ENCODE assay signal across 8 mouse cellular contexts in the genomic region with DNA sequence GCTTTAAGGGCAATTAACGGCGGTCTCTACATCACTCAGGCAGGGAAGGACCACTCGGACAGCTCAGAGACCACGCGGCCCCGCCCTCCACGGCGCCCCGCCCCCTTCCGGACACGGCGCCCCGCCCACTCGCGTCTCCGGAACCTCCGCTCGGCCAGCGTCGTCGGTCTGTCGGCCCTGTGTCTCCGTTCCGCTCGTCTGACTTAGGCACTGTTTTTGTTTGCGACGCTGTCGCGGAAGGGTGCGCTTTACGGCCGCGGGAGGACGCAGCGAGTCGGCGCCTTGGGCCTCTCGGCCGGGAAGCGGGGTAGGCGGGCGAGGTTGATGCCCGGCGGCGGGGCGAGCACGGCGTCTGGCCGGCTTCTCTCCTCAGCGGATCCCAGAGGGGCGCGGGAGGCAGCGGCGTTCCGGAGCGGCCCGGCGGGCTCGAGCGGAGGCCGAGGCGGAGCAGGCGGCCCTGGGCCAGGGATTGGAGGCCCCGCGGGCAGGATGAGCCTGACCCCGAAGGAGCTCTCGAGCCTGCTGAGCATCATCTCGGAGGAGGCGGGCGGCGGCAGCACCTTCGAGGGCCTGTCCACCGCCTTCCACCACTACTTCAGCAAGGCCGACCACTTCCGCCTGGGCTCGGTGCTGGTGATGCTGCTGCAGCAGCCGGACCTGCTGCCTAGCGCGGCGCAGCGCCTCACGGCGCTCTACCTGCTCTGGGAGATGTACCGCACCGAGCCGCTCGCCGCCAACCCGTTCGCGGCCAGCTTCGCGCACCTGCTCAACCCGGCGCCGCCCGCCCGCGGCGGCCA. TPM values are rescaled to one million over a fixed set of nuclear protein-coding genes. Genes with fewer than 3 reads are reported as not detected.
DNase-seq lines count a peak whose midpoint lies in the region; ATAC-seq and TF ChIP-seq lines count a peak whose summit lies in the region.

No protein-coding gene starts in this region.

- peak overlapping the region; percentile 74 to 97 (median 89) for H3K4me3 ChIP-seq in CH12.LX (replicated peaks in 1 of 3; ENCODE audit: low read depth in 2 of 3, low read length in 2 of 3, poor library complexity in 1 of 3)
- H3K4me3 ChIP-seq in forebrain, embryonic 11.5 days (ENCODE audit: low read depth, low read length) = peak overlapping the region; percentile 94
- peak overlapping the region; percentile 85 for H3K4me3 ChIP-seq in heart, embryonic 16.5 days (ENCODE audit: low read length)
- peak overlapping the region; percentile 95 for H3K4me3 ChIP-seq in liver, embryonic 15.5 days (replicated peaks)
- peak overlapping the region; percentile 90 for H3K4me3 ChIP-seq in neural tube, embryonic 12.5 days

- in situ Hi-C loops in CH12.LX (cut with MboI; ENCODE audit: low pct_ligation_motif_present, low pct_unique_long_range_greater_than_20kb, low sequenced_read_pairs) = no loop called here

- H3K27ac ChIP-seq in CH12.LX (ENCODE audit: insufficient read depth, low read depth) = peak overlapping the region; percentile 76
- peak overlapping the region; percentile 68 for H3K27ac ChIP-seq in forebrain, embryonic 11.5 days (ENCODE audit: low read depth, low read length)
- H3K27ac ChIP-seq in heart, embryonic 16.5 days (ENCODE audit: low read length) = peak overlapping the region; percentile 91
- H3K27ac ChIP-seq in liver, embryonic 15.5 days (replicated peaks) = peak overlapping the region; percentile 92
- H3K27ac ChIP-seq in neural tube, embryonic 12.5 days = peak overlapping the region; percentile 86

- WGBS in forebrain, embryonic 11.5 days = under 1% methylated on average over 87 of the region's 100 CpGs
- under 1% methylated on average over 100 of the region's 100 CpGs for WGBS in heart, embryonic 16.5 days
- WGBS in liver, embryonic 15.5 days (ENCODE audit: insufficient replicate concordance) = under 1% methylated on average over 100 of the region's 100 CpGs
- WGBS in neural tube, embryonic 12.5 days = under 1% methylated on average over 98 of the region's 100 CpGs

- peak; percentile 97 for DNase-seq in CH12.LX (ENCODE audit: extremely low read depth)
- DNase-seq in c-Kit-positive CD71-positive TER-119-negative erythroid progenitor cells, embryonic 14.5 days (ENCODE audit: low read depth) = peak; percentile 99
- peak; percentile 99 for DNase-seq in forebrain, embryonic 11.5 days (ENCODE audit: low spot score)
- DNase-seq in kidney, postnatal 36 days = peak; percentile 99
- peak; percentile 97 for DNase-seq in telencephalon, adult 2 months (ENCODE audit: low read depth, low spot score)

- dilution Hi-C loops in CH12.LX (cut with MboI; ENCODE audit: extremely low pct_ligation_motif_present, extremely low pct_unique_long_range_greater_than_20kb, low sequenced_read_pairs) = no loop called here

- TF ChIP-seq RAD21 in CH12.LX (IDR thresholded peaks at IDR 0.05; ENCODE audit: low read depth, low read length) = no peak

- H3K4me1 ChIP-seq in CH12.LX (ENCODE audit: control insufficient read depth in 1 of 2, insufficient read depth in 2 of 2) = peaks cover 0 to 17% of the 10 kb centered on the region in 2 experiments; a peak in 3 of 4 replicates
- peaks cover 9% of the 10 kb centered on the region; the same call in 1 of the 2 replicates for H3K4me1 ChIP-seq in forebrain, embryonic 11.5 days (replicated peaks; ENCODE audit: control insufficient read depth, insufficient read depth, low read length)
- H3K4me1 ChIP-seq in heart, embryonic 16.5 days (ENCODE audit: control insufficient read depth, insufficient read depth, low read length) = peaks cover 10% of the 10 kb centered on the region; the same call in 1 of the 2 replicates
- peaks cover 28% of the 10 kb centered on the region for H3K4me1 ChIP-seq in liver, embryonic 15.5 days (replicated peaks)
- H3K4me1 ChIP-seq in neural tube, embryonic 12.5 days = peaks cover 15% of the 10 kb centered on the region

- peak overlapping the region; percentile 52 for H3K4me2 ChIP-seq in CH12.LX (ENCODE audit: insufficient read depth, low read depth, poor library complexity, severe bottlenecking)
- peak overlapping the region; percentile 88 for H3K4me2 ChIP-seq in forebrain, embryonic 11.5 days (ENCODE audit: low read depth, low read length, severe bottlenecking)
- peak overlapping the region; percentile 94 for H3K4me2 ChIP-seq in heart, embryonic 16.5 days (ENCODE audit: low read depth, low read length)
- peak overlapping the region; percentile 98 for H3K4me2 ChIP-seq in liver, embryonic 15.5 days
- H3K4me2 ChIP-seq in neural tube, embryonic 12.5 days (replicated peaks) = peak overlapping the region; percentile 88

- peak; percentile 94 for ATAC-seq in forebrain, embryonic 11.5 days (replicated peaks; ENCODE audit: low FRiP score)
- peak; percentile 89 for ATAC-seq in heart, embryonic 16.5 days (replicated peaks; ENCODE audit: extremely low read depth, insufficient read depth, low FRiP score)
- ATAC-seq in liver, embryonic 15.5 days (ENCODE audit: insufficient read depth) = peak; percentile 93
- ATAC-seq in neural tube, embryonic 12.5 days (ENCODE audit: low FRiP score, low read depth) = peak; percentile 93

- no peak for TF ChIP-seq EP300 in CH12.LX (IDR thresholded peaks at IDR 0.05; ENCODE audit: low read length)

- peaks cover 20% of the 10 kb centered on the region for H3K79me2 ChIP-seq in CH12.LX (replicated peaks; ENCODE audit: control insufficient read depth, extremely low read depth, insufficient read depth, poor library complexity, severe bottlenecking)

- H3K9me3 ChIP-seq in CH12.LX (replicated peaks; ENCODE audit: low read length) = peaks cover 13% of the 10 kb centered on the region
- peaks cover 4% of the 10 kb centered on the region; the same call in 1 of the 2 replicates for H3K9me3 ChIP-seq in forebrain, embryonic 11.5 days (ENCODE audit: control insufficient read depth, low read length)
- H3K9me3 ChIP-seq in heart, embryonic 16.5 days (replicated peaks; ENCODE audit: control insufficient read depth, low read length) = peaks cover 3% of the 10 kb centered on the region; the same call in 1 of the 2 replicates
- H3K9me3 ChIP-seq in liver, embryonic 15.5 days (replicated peaks) = no peaks in the 10 kb centered on the region
- peaks cover 10% of the 10 kb centered on the region; the same call in 1 of the 2 replicates for H3K9me3 ChIP-seq in neural tube, embryonic 12.5 days

- peaks cover 8% of the 10 kb centered on the region for H3K27me3 ChIP-seq in CH12.LX (replicated peaks)
- H3K27me3 ChIP-seq in forebrain, embryonic 11.5 days (ENCODE audit: control insufficient read depth, insufficient read depth, low read length) = no peaks in the 10 kb centered on the region
- no peaks in the 10 kb centered on the region for H3K27me3 ChIP-seq in heart, embryonic 16.5 days (ENCODE audit: control insufficient read depth, insufficient read depth, low read length)
- H3K27me3 ChIP-seq in liver, embryonic 15.5 days = 0 out of 2 replicates have a peak, but pooled peaks cover 4% of the 10 kb centered on the region
- H3K27me3 ChIP-seq in neural tube, embryonic 12.5 days (replicated peaks) = no peaks in the 10 kb centered on the region

- no peak for TF ChIP-seq CTCF in CH12.LX (conservative IDR thresholded peaks at IDR 0.05 in 1 of 2, IDR thresholded peaks at IDR 0.05 in 1 of 2; ENCODE audit: low read depth in 2 of 2, low read length in 2 of 2)

- peaks cover 24 to 34% of the 10 kb centered on the region in 2 experiments for H3K36me3 ChIP-seq in CH12.LX (replicated peaks in 1 of 2; ENCODE audit: control insufficient read depth in 1 of 2, insufficient read depth in 1 of 2, low read length in 1 of 2)
- peaks cover 14% of the 10 kb centered on the region for H3K36me3 ChIP-seq in forebrain, embryonic 11.5 days (ENCODE audit: control insufficient read depth, insufficient read depth, low read length)
- peaks cover 28% of the 10 kb centered on the region for H3K36me3 ChIP-seq in heart, embryonic 16.5 days (ENCODE audit: control insufficient read depth, insufficient read depth)
- H3K36me3 ChIP-seq in liver, embryonic 15.5 days (replicated peaks) = peaks cover 28% of the 10 kb centered on the region
- peaks cover 28% of the 10 kb centered on the region for H3K36me3 ChIP-seq in neural tube, embryonic 12.5 days

- TF ChIP-seq POLR2A in CH12.LX (IDR thresholded peaks at IDR 0.05; ENCODE audit: low read depth, low read length) = peak; percentile 91

- H3K9ac ChIP-seq in CH12.LX (ENCODE audit: insufficient read depth, low read depth) = peak overlapping the region; percentile 91
- peak overlapping the region; percentile 78 for H3K9ac ChIP-seq in forebrain, embryonic 11.5 days (ENCODE audit: low read length)
- H3K9ac ChIP-seq in heart, embryonic 16.5 days (ENCODE audit: low read length) = peak overlapping the region; percentile 96
- peak overlapping the region; percentile 92 for H3K9ac ChIP-seq in liver, embryonic 15.5 days
- H3K9ac ChIP-seq in neural tube, embryonic 12.5 days = peak overlapping the region; percentile 95

RNA-seq across cellular contexts. Expression of gene Cnot11, which starts 0.9 kb away (rescaled TPM):
- total RNA-seq in CH12.LX (2012; rRNA removed) (15.3 and 17.8 TPM in 2 replicates), CH12.LX (2014; rRNA removed) (28.6 and 31.8 TPM in 2 replicates)
- 29.9 and 34.9 TPM in 2 replicates for polyA plus RNA-seq in CH12.LX (2012; ENCODE audit: insufficient read length, low read depth)
- 25.7 and 35.4 TPM in 2 replicates for polyA plus RNA-seq in forebrain, embryonic 11.5 days (2014; fragmentation: Nextera tagmentation; extraction: Ambion mirVana)
- 13.2 and 14.6 TPM in 2 replicates for polyA plus RNA-seq in heart, embryonic 16.5 days (2015; fragmentation: Nextera tagmentation; extraction: Ambion mirVana)
- polyA plus RNA-seq in liver, embryonic 15.5 days (2015; fragmentation: Nextera tagmentation; extraction: Ambion mirVana) = 8.0 and 8.1 TPM in 2 replicates
- 28.5 and 29.6 TPM in 2 replicates for polyA plus RNA-seq in neural tube, embryonic 12.5 days (2016; fragmentation: Nextera tagmentation; extraction: Ambion mirVana)

RNA-seq across cellular contexts. Expression of gene Rnf149, which starts 41.5 kb away (rescaled TPM):
- total RNA-seq in CH12.LX (2012; rRNA removed) (12.6 and 16.6 TPM in 2 replicates), CH12.LX (2014; rRNA removed) (21.5 and 22.7 TPM in 2 replicates)
- polyA plus RNA-seq in CH12.LX (2012; ENCODE audit: insufficient read length, low read depth) = 31.3 and 32.3 TPM in 2 replicates
- polyA plus RNA-seq in forebrain, embryonic 11.5 days (2014; fragmentation: Nextera tagmentation; extraction: Ambion mirVana) = 26.6 and 30.4 TPM in 2 replicates
- polyA plus RNA-seq in heart, embryonic 16.5 days (2015; fragmentation: Nextera tagmentation; extraction: Ambion mirVana) = 13.9 and 14.0 TPM in 2 replicates
- polyA plus RNA-seq in liver, embryonic 15.5 days (2015; fragmentation: Nextera tagmentation; extraction: Ambion mirVana) = 16.0 and 18.8 TPM in 2 replicates
- 36.3 and 37.3 TPM in 2 replicates for polyA plus RNA-seq in neural tube, embryonic 12.5 days (2016; fragmentation: Nextera tagmentation; extraction: Ambion mirVana)

RNA-seq across cellular contexts. Expression of gene Tbc1d8, which starts 57.2 kb away (rescaled TPM):
- 0.81 and 0.88 TPM in 2 replicates for total RNA-seq in CH12.LX (2012; rRNA removed)
- 0.16 and 0.30 TPM in 2 replicates for total RNA-seq in CH12.LX (2014; rRNA removed)
- 1.4 and 1.8 TPM in 2 replicates for polyA plus RNA-seq in CH12.LX (2012; ENCODE audit: insufficient read length, low read depth)
- 6.5 and 7.0 TPM in 2 replicates for polyA plus RNA-seq in forebrain, embryonic 11.5 days (2014; fragmentation: Nextera tagmentation; extraction: Ambion mirVana)
- 10.7 and 11.2 TPM in 2 replicates for polyA plus RNA-seq in heart, embryonic 16.5 days (2015; fragmentation: Nextera tagmentation; extraction: Ambion mirVana)
- 5.0 and 6.3 TPM in 2 replicates for polyA plus RNA-seq in liver, embryonic 15.5 days (2015; fragmentation: Nextera tagmentation; extraction: Ambion mirVana)
- polyA plus RNA-seq in neural tube, embryonic 12.5 days (2016; fragmentation: Nextera tagmentation; extraction: Ambion mirVana) = 8.6 and 9.5 TPM in 2 replicates

Comparison
In these comparisons a context has a peak if more than half of its experiments do, and no peak if none do; other contexts are left out.
1. Peak in every context shown above with its lines: DNase-seq, ATAC-seq, H3K4me3 ChIP-seq and H3K27ac ChIP-seq.